Mouse (Mus musculus): ENCODE data around the gene Trmt1. TPM values are rescaled to one million over a fixed set of nuclear protein-coding genes. Genes with fewer than 3 reads are reported as not detected.
A peak's percentile ranks its signal among the peaks of the same experiment; 100 is the strongest.

The Trmt1 gene
- polyA plus RNA-seq, 1 experiment from 2014 or later, result 82.3 TPM

GRCm38 (mm10) chr8:84711312-84711711 is 25.2 kb downstream of the Trmt1 start:
- H3K4me3 ChIP-seq (ENCODE audit: low read length), result no peak overlapping the region
- H3K36me3 ChIP-seq (ENCODE audit: control insufficient read depth, insufficient read depth, low read length), result no peaks in the 10 kb centered on the region
- H3K4me2 ChIP-seq (replicated peaks; ENCODE audit: low read depth, low read length), result no peak overlapping the region
- 43% methylated on average over 3 of the region's 3 CpGs for WGBS
- ATAC-seq (ENCODE audit: low FRiP score, low TSS enrichment), result no peak
- H3K4me1 ChIP-seq (ENCODE audit: control insufficient read depth, insufficient read depth, low read length), result peaks cover 49% of the 10 kb centered on the region
- peaks cover 59% of the 10 kb centered on the region for H3K27me3 ChIP-seq (ENCODE audit: control insufficient read depth, insufficient read depth, low read length)
- peak overlapping the region; percentile 85; the same call in 1 of the 2 replicates for H3K27ac ChIP-seq (ENCODE audit: low read depth, low read length)
- H3K9ac ChIP-seq (ENCODE audit: low read depth, low read length), result no peak overlapping the region
- no peaks in the 10 kb centered on the region for H3K9me3 ChIP-seq (ENCODE audit: control insufficient read depth, low read length)

GRCm38 (mm10) chr8:84711933-84712758 is 26.0 kb downstream of the Trmt1 start:
- H3K9ac ChIP-seq (ENCODE audit: low read depth, low read length), result peak overlapping the region; percentile 31; the same call in 1 of the 2 replicates
- peak overlapping the region; percentile 85; the same call in 1 of the 2 replicates for H3K27ac ChIP-seq (ENCODE audit: low read depth, low read length)
- peaks cover 42% of the 10 kb centered on the region for H3K4me1 ChIP-seq (ENCODE audit: control insufficient read depth, insufficient read depth, low read length)
- H3K4me2 ChIP-seq (replicated peaks; ENCODE audit: low read depth, low read length), result peak overlapping the region; percentile 25; the same call in 1 of the 2 replicates
- no peak overlapping the region for H3K4me3 ChIP-seq (ENCODE audit: low read length)
- H3K27me3 ChIP-seq (ENCODE audit: control insufficient read depth, insufficient read depth, low read length), result peaks cover 55% of the 10 kb centered on the region
- peak; percentile 65 for ATAC-seq (ENCODE audit: low FRiP score, low TSS enrichment)
- H3K36me3 ChIP-seq (ENCODE audit: control insufficient read depth, insufficient read depth, low read length), result no peaks in the 10 kb centered on the region
- 14% methylated on average over 10 of the region's 11 CpGs for WGBS
- H3K9me3 ChIP-seq (ENCODE audit: control insufficient read depth, low read length), result no peaks in the 10 kb centered on the region

DNA sequence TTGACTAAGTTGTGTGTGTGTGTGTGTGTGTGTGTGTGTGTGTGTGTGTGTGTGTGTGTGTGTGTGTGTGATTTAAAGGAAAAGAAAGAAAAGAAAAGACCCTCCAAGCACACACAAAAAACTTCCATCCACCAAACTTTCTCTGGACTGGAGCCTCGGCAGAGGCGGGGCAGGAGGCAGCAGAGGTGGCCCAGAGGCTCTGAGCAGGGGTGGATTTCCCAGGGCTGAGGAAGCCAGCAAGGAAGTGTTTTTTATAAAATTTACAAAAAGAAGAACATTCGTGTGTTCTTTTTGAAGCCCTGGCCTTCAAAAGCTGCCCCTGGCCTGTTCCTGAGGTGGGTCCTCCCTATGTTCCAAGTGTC is 26.6 kb downstream of the Trmt1 start:
- peak overlapping the region; percentile 85 for H3K27ac ChIP-seq (ENCODE audit: low read depth, low read length)
- no peak for ATAC-seq (ENCODE audit: low FRiP score, low TSS enrichment)
- H3K9me3 ChIP-seq (ENCODE audit: control insufficient read depth, low read length), result no peaks in the 10 kb centered on the region
- peak overlapping the region; percentile 5; the same call in 1 of the 2 replicates for H3K9ac ChIP-seq (ENCODE audit: low read depth, low read length)
- H3K36me3 ChIP-seq (ENCODE audit: control insufficient read depth, insufficient read depth, low read length), result no peaks in the 10 kb centered on the region
- no peak overlapping the region for H3K4me2 ChIP-seq (replicated peaks; ENCODE audit: low read depth, low read length)
- peaks cover 37% of the 10 kb centered on the region for H3K4me1 ChIP-seq (ENCODE audit: control insufficient read depth, insufficient read depth, low read length)
- H3K27me3 ChIP-seq (ENCODE audit: control insufficient read depth, insufficient read depth, low read length), result peaks cover 55% of the 10 kb centered on the region
- H3K4me3 ChIP-seq (ENCODE audit: low read length), result no peak overlapping the region
- WGBS, result 24% methylated on average over 3 of the region's 3 CpGs

GRCm38 (mm10) chr8:84713381-84713780 is 27.3 kb downstream of the Trmt1 start:
- Histone ChIP-seq H3K4me1 (ENCODE audit: control insufficient read depth, insufficient read depth, low read length) (peaks cover 31% of the 10 kb centered on the region), H3K9ac (ENCODE audit: low read depth, low read length) (peak overlapping the region; percentile 5; the same call in 1 of the 2 replicates), H3K4me2 (replicated peaks; ENCODE audit: low read depth, low read length) (no peak overlapping the region), H3K27me3 (ENCODE audit: control insufficient read depth, insufficient read depth, low read length) (peaks cover 49% of the 10 kb centered on the region), H3K36me3 (ENCODE audit: control insufficient read depth, insufficient read depth, low read length) (no peaks in the 10 kb centered on the region), H3K4me3 (ENCODE audit: low read length) (no peak overlapping the region), H3K9me3 (ENCODE audit: control insufficient read depth, low read length) (no peaks in the 10 kb centered on the region), H3K27ac (ENCODE audit: low read depth, low read length) (peak overlapping the region; percentile 85)
- 35% methylated on average over 4 of the region's 4 CpGs for WGBS
- ATAC-seq (ENCODE audit: low FRiP score, low TSS enrichment), result no peak

DNA sequence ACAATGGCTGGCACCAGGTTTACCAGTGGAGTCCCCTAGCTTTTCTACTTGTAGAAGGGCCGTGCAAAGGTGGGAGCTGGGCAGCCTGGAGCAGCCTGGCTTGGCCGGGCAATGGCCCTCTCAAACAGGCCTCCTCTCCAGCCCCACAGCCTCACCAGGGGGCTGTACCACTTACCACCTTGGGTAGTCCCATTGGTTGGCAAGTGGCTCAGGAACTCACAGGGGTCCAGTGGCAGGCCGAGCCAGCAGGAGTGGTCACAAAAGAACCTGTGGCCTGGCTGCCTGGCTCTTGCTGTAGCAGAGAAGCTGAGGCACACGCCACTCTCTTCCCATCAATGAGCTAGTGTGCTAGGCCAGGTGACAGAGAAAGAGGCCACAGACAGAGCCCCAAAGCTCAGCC is 28.1 kb downstream of the Trmt1 start:
- H3K4me3 ChIP-seq (ENCODE audit: low read length), result no peak overlapping the region
- H3K36me3 ChIP-seq (ENCODE audit: control insufficient read depth, insufficient read depth, low read length), result no peaks in the 10 kb centered on the region
- H3K4me2 ChIP-seq (replicated peaks; ENCODE audit: low read depth, low read length), result no peak overlapping the region
- no peaks in the 10 kb centered on the region for H3K9me3 ChIP-seq (ENCODE audit: control insufficient read depth, low read length)
- peaks cover 31% of the 10 kb centered on the region for H3K4me1 ChIP-seq (ENCODE audit: control insufficient read depth, insufficient read depth, low read length)
- 55% methylated on average over 4 of the region's 4 CpGs for WGBS
- H3K9ac ChIP-seq (ENCODE audit: low read depth, low read length), result no peak overlapping the region
- peaks cover 47% of the 10 kb centered on the region for H3K27me3 ChIP-seq (ENCODE audit: control insufficient read depth, insufficient read depth, low read length)
- no peak for ATAC-seq (ENCODE audit: low FRiP score, low TSS enrichment)
- peak overlapping the region; percentile 85; the same call in 1 of the 2 replicates for H3K27ac ChIP-seq (ENCODE audit: low read depth, low read length)

GRCm38 (mm10) chr8:84715893-84716468 is 29.9 kb downstream of the Trmt1 start:
- ATAC-seq (ENCODE audit: low FRiP score, low TSS enrichment), result no peak
- no peak overlapping the region for H3K4me3 ChIP-seq (ENCODE audit: low read length)
- H3K4me2 ChIP-seq (replicated peaks; ENCODE audit: low read depth, low read length), result peak overlapping the region; percentile 21; the same call in 1 of the 2 replicates
- H3K27ac ChIP-seq (ENCODE audit: low read depth, low read length), result no peak overlapping the region
- no peaks in the 10 kb centered on the region for H3K36me3 ChIP-seq (ENCODE audit: control insufficient read depth, insufficient read depth, low read length)
- 9% methylated on average over 26 of the region's 27 CpGs for WGBS
- H3K27me3 ChIP-seq (ENCODE audit: control insufficient read depth, insufficient read depth, low read length), result peaks cover 51% of the 10 kb centered on the region
- no peak overlapping the region for H3K9ac ChIP-seq (ENCODE audit: low read depth, low read length)
- H3K9me3 ChIP-seq (ENCODE audit: control insufficient read depth, low read length), result no peaks in the 10 kb centered on the region
- peaks cover 31% of the 10 kb centered on the region for H3K4me1 ChIP-seq (ENCODE audit: control insufficient read depth, insufficient read depth, low read length)

DNA sequence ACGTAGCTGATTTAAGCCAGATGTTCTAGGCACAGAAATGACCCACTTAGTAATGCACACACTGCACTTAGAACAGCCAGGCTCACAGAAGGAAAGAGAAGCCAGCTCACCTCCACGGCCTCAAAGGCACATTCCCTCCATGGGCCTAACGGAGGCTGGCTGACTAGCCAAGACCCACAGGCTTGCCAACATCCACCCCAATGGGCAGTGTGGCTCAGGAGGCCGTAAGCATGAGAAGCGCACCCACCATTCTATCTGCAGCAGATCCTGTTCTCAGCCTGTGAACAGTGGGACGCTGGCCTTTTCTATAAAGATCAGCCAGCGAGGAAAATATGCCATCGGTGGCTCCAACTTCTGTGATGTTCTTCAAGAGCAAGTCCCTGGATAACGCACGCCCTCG is 30.7 kb downstream of the Trmt1 start:
- Histone ChIP-seq H3K27ac (ENCODE audit: low read depth, low read length) (no peak overlapping the region), H3K36me3 (ENCODE audit: control insufficient read depth, insufficient read depth, low read length) (peaks cover 6% of the 10 kb centered on the region; the same call in 1 of the 2 replicates), H3K4me1 (ENCODE audit: control insufficient read depth, insufficient read depth, low read length) (peaks cover 25% of the 10 kb centered on the region), H3K27me3 (ENCODE audit: control insufficient read depth, insufficient read depth, low read length) (peaks cover 45% of the 10 kb centered on the region), H3K9me3 (ENCODE audit: control insufficient read depth, low read length) (no peaks in the 10 kb centered on the region), H3K4me2 (replicated peaks; ENCODE audit: low read depth, low read length) (no peak overlapping the region), H3K4me3 (ENCODE audit: low read length) (no peak overlapping the region), H3K9ac (ENCODE audit: low read depth, low read length) (no peak overlapping the region)
- WGBS, result 87% methylated on average over 11 of the region's 11 CpGs
- ATAC-seq (ENCODE audit: low FRiP score, low TSS enrichment), result no peak

- WGBS, result 84% methylated on average over 5 of the region's 5 CpGs
- peaks cover 22% of the 10 kb centered on the region for H3K4me1 ChIP-seq (ENCODE audit: control insufficient read depth, insufficient read depth, low read length)
- H3K9me3 ChIP-seq (ENCODE audit: control insufficient read depth, low read length), result no peaks in the 10 kb centered on the region
- no peak overlapping the region for H3K4me2 ChIP-seq (replicated peaks; ENCODE audit: low read depth, low read length)
- H3K36me3 ChIP-seq (ENCODE audit: control insufficient read depth, insufficient read depth, low read length), result peaks cover 7% of the 10 kb centered on the region; the same call in 1 of the 2 replicates
- ATAC-seq (ENCODE audit: low FRiP score, low TSS enrichment), result no peak
- no peak overlapping the region for H3K4me3 ChIP-seq (ENCODE audit: low read length)
- H3K27me3 ChIP-seq (ENCODE audit: control insufficient read depth, insufficient read depth, low read length), result peaks cover 41% of the 10 kb centered on the region
- no peak overlapping the region for H3K27ac ChIP-seq (ENCODE audit: low read depth, low read length)
- no peak overlapping the region for H3K9ac ChIP-seq (ENCODE audit: low read depth, low read length)
Measured at GRCm38 (mm10) chr8:84718476-84718875, 32.4 kb downstream of the Trmt1 start.

Measured in kidney, embryonic 14.5 days (tissue).